Mouse (Mus musculus) heart, embryonic 14.5 days (tissue): ENCODE data around the gene Cep19. TPM values are rescaled to one million over a fixed set of nuclear protein-coding genes. Genes with fewer than 3 reads are reported as not detected.

Experiments
- ATAC-seq: fragments of 200-750 bp; cut with Nextera tagmentation; 2 replicates; pipeline ENCODE4 v1.8.0; 2017; ENCODE audit warnings: low read depth, moderate TSS enrichment; ENCODE audit not compliant: insufficient number of reproducible peaks, insufficient read depth, low FRiP score
- H3K27ac ChIP-seq, 2 experiments: fragments of 200-500 bp in 1 of 2; fragments of 300-500 bp in 1 of 2; sonication (generic) in 1 of 2; replicated peaks in 1 of 2; 2 replicates each; pipeline ENCODE4 v1.5.1; 2012 to 2014; ENCODE audit warnings: low read depth in 2 of 2, low read length in 2 of 2, control low read depth in 1 of 2, mild to moderate bottlenecking in 1 of 2, mixed read lengths in 1 of 2; ENCODE audit not compliant: control insufficient read depth in 1 of 2, insufficient read depth in 1 of 2
- H3K27me3 ChIP-seq: fragments of 300-500 bp; sonication (generic); 2 replicates; pipeline ENCODE4 v1.6.1; 2014; ENCODE audit warnings: mild to moderate bottlenecking, low read length, control low read depth; ENCODE audit not compliant: control insufficient read depth, insufficient read depth
- H3K36me3 ChIP-seq: fragments of 300-500 bp; sonication (generic); 2 replicates; pipeline ENCODE4 v1.6.1; 2014; ENCODE audit warnings: mild to moderate bottlenecking, control low read depth, low read length, mixed read lengths; ENCODE audit not compliant: control insufficient read depth, insufficient read depth
- H3K4me1 ChIP-seq, 2 experiments: fragments of 200-500 bp in 1 of 2; fragments of 300-500 bp in 1 of 2; sonication (generic) in 1 of 2; 2 replicates each; pipeline ENCODE4 v1.6.1; 2012 to 2014; ENCODE audit warnings: low read length in 2 of 2, control low read depth in 1 of 2, mixed read lengths in 1 of 2; ENCODE audit not compliant: control insufficient read depth in 2 of 2, insufficient read depth in 2 of 2
- H3K4me2 ChIP-seq: fragments of 300-500 bp; sonication (generic); 2 replicates; pipeline ENCODE4 v1.6.1; 2014; ENCODE audit warnings: mild to moderate bottlenecking, low read length
- H3K4me3 ChIP-seq, 2 experiments: fragments of 200-500 bp in 1 of 2; fragments of 300-500 bp in 1 of 2; sonication (generic) in 1 of 2; 2 replicates each; pipeline ENCODE4 v1.5.1; 2012 to 2014; ENCODE audit warnings: low read length in 2 of 2, mild to moderate bottlenecking in 2 of 2, control low read depth in 1 of 2, low read depth in 1 of 2, moderate library complexity in 1 of 2; ENCODE audit not compliant: control insufficient read depth in 1 of 2, insufficient read depth in 1 of 2
- H3K9ac ChIP-seq: fragments of 300-500 bp; sonication (generic); 2 replicates; pipeline ENCODE4 v1.6.1; 2014; ENCODE audit warnings: mild to moderate bottlenecking, low read length
- H3K9me3 ChIP-seq: fragments of 300-500 bp; sonication (generic); 2 replicates; pipeline ENCODE4 v1.6.1; 2016; ENCODE audit warnings: low read length, control low read depth; ENCODE audit not compliant: control insufficient read depth
- WGBS: fragments of 180-500 bp; shearing (Covaris S2); extraction: QIAGEN DNeasy Blood & Tissue Kit; methylation state at CpG from one replicate; pipeline ENCODE4 v1.1.7; 2014; 5-methylcytosine and 5-hydroxymethylcytosine counted together
- polyA plus RNA-seq: library from polyadenylated mRNA; unstranded; fragments of >200 nt; fragmentation: Nextera tagmentation; extraction: Ambion mirVana; gene quantifications from 2 replicates; pipeline ENCODE4 v1.2.1, GENCODE M21; 2014

Gene Cep19
- polyA plus RNA-seq, 1 experiment from 2014 or later, result 25.0 TPM

- no peak overlapping the region for H3K27ac ChIP-seq
- no peaks in the 10 kb centered on the region for H3K27me3 ChIP-seq
- 0 out of 2 replicates have a peak, but pooled peaks cover 2% of the 10 kb centered on the region for H3K9me3 ChIP-seq
- H3K9ac ChIP-seq, result no peak overlapping the region
- no peak overlapping the region for H3K4me3 ChIP-seq
- WGBS, result 84% methylated on average over 2 of the region's 2 CpGs
- H3K4me1 ChIP-seq, result no peaks in the 10 kb centered on the region; a peak in 1 of 4 replicates
- no peak for ATAC-seq
- H3K36me3 ChIP-seq, result peaks cover 32% of the 10 kb centered on the region
- H3K4me2 ChIP-seq, result no peak overlapping the region
Measured at GRCm38 (mm10) chr16:32108578-32108977, 9.0 kb downstream of the Cep19 start.

DNA sequence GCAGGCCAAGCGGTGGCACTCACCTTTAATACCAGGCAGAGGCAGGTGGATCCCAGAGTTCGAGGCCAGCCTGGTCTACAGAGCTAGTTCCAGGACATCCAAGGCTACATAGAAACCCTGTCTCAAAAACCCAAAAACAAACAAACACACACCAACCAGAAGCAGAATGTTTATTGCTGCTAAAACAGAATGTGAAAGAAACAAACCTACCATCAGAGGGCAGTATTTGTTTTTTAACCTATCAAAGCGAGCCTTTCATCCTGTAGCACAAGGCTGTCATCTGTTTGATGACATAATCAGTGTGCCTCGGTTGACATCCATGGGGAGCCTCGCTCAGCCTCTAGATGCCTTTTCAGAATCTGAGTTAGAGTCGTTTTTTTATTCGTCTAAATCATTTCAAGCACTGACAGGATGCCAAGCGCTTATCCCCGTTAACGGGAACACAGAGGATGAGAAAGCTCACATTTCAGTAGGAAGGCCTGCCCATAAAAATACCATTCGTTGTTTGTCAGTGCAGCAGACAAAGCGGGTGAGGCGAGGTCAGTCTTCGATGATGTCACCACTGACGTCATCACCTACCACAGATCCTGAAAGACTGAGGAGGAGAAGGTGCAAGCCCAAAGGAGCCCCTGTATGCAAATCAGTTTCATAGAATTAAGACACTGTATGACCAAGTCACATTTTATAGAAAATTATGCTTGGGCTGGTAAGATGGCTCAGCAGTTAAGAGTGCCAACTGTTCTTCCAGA lies 11.5 kb downstream of the Cep19 start:
- Histone ChIP-seq H3K36me3 (peaks cover 24% of the 10 kb centered on the region), H3K4me2 (no peak overlapping the region), H3K4me1 (peaks cover 2 to 3% of the 10 kb centered on the region in 2 experiments; a peak in 2 of 4 replicates), H3K27ac (no peak overlapping the region), H3K27me3 (no peaks in the 10 kb centered on the region), H3K9me3 (no peaks in the 10 kb centered on the region), H3K9ac (no peak overlapping the region), H3K4me3 (no peak overlapping the region)
- no peak for ATAC-seq
- WGBS, result 66% methylated on average over 15 of the region's 15 CpGs

DNA sequence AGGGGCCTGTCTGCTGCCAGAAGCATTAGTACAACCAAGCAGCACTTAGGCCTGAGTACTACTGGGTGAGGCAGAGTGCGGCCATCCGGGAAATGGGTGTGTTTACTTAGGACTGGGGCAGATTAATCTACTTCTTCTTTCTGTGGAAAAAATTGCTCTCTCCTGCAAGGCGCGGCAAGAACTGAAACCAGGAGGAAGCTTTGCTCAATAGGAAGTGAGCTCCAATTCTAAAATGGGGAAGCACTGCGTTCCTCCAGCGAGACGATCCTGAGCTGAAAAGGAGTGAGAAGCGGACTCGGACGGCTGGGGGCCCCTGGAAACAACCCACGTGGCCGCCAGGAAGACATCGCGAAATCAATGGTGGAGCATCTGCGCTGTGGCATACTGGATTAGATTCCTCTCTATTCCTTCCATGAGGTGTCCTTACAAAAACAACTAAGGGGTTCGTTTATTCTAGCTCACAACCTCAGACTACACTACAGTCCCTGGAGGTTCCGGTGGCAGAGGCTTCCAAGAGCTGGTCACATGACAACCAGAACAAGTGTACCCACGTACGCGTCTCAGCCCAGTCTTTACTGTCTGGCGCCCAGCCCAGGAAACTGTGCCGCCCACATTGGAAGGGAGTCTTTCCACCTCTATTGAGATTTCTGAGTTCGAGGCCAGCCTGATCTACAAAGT lies 14.1 kb downstream of the Cep19 start:
- WGBS, result 49% methylated on average over 23 of the region's 23 CpGs

DNA sequence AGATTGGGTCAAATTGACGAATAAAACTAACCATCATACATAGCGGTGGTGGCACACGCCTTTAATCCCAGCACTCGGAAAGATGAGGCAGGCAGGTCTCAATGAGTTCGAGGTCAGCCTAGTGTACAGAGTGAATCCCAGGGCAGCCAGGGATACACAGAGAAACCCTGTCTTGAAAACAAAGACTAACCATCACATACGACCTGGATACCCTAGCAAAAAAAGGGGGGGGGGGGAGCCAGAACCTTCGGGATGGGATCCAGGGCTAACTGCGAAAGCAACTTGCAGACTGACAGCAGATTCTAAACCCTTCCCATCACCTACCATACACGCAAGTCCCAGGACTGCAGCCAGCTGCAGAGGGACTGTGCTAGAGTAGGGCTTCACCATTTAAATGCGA lies 14.8 kb downstream of the Cep19 start:
- Histone ChIP-seq H3K36me3 (no peaks in the 10 kb centered on the region), H3K9me3 (no peaks in the 10 kb centered on the region), H3K27me3 (no peaks in the 10 kb centered on the region), H3K4me1 (peaks cover 2 to 4% of the 10 kb centered on the region in 2 experiments; a peak in 2 of 4 replicates), H3K9ac (no peak overlapping the region), H3K4me2 (no peak overlapping the region), H3K4me3 (no peak overlapping the region), H3K27ac (no peak overlapping the region)
- WGBS, result 87% methylated on average over 10 of the region's 10 CpGs
- no peak for ATAC-seq

More for the DNA sequence above, 14.1 kb downstream of the Cep19 start:
- Histone ChIP-seq H3K36me3 (0 out of 2 replicates have a peak, but pooled peaks cover 7% of the 10 kb centered on the region), H3K4me3 (no peak overlapping the region), H3K9me3 (no peaks in the 10 kb centered on the region), H3K4me1 (peaks cover 2 to 4% of the 10 kb centered on the region in 2 experiments; a peak in 2 of 4 replicates), H3K27me3 (no peaks in the 10 kb centered on the region), H3K9ac (no peak overlapping the region), H3K4me2 (peak overlapping the region; percentile 32), H3K27ac (peak overlapping the region; percentile 51 to 69)
- peak; percentile 51 for ATAC-seq

- Histone ChIP-seq H3K27ac (no peak overlapping the region), H3K27me3 (no peaks in the 10 kb centered on the region), H3K9me3 (no peaks in the 10 kb centered on the region), H3K9ac (no peak overlapping the region), H3K4me1 (peaks cover 2 to 4% of the 10 kb centered on the region in 2 experiments; a peak in 2 of 4 replicates), H3K4me3 (no peak overlapping the region), H3K36me3 (no peaks in the 10 kb centered on the region), H3K4me2 (peak overlapping the region; percentile 21)
- no peak for ATAC-seq
- WGBS, result 17% methylated on average over 15 of the region's 15 CpGs
Measured at GRCm38 (mm10) chr16:32114968-32115695, 15.5 kb downstream of the Cep19 start.

- ATAC-seq, result no peak
- Histone ChIP-seq H3K9ac (no peak overlapping the region), H3K27me3 (no peaks in the 10 kb centered on the region), H3K27ac (no peak overlapping the region), H3K4me3 (no peak overlapping the region), H3K9me3 (no peaks in the 10 kb centered on the region), H3K4me2 (peak overlapping the region; percentile 21), H3K36me3 (no peaks in the 10 kb centered on the region), H3K4me1 (peaks cover 2 to 4% of the 10 kb centered on the region in 2 experiments; a peak in 2 of 4 replicates)
- 30% methylated on average over 6 of the region's 6 CpGs for WGBS
Measured at GRCm38 (mm10) chr16:32115781-32116180, 16.2 kb downstream of the Cep19 start.

DNA sequence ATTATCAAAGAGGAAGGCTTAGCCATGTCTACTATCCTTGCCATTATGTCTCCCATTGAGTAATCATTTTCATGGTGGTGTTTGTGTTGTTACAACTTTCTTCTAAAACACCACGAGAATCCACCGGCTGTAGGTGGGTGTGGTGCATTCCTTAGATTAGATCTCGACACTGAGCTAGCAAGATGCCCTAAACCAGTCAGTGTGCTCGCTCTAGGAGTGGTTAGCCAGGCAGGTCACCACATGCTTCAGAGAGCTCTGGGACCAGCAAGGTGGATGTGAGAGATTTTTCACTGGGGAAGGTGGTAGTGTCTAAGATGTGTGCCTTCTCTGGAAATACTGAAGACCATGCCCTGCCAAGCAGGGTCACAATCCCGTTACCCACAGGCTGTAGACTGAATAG lies 16.6 kb downstream of the Cep19 start:
- H3K27ac ChIP-seq, result no peak overlapping the region
- ATAC-seq, result no peak
- no peak overlapping the region for H3K4me3 ChIP-seq
- H3K9me3 ChIP-seq, result no peaks in the 10 kb centered on the region
- peaks cover 2 to 4% of the 10 kb centered on the region in 2 experiments; a peak in 2 of 4 replicates for H3K4me1 ChIP-seq
- H3K27me3 ChIP-seq, result no peaks in the 10 kb centered on the region
- H3K9ac ChIP-seq, result no peak overlapping the region
- H3K36me3 ChIP-seq, result no peaks in the 10 kb centered on the region
- H3K4me2 ChIP-seq, result no peak overlapping the region
- WGBS, result 21% methylated on average over 5 of the region's 5 CpGs
